Comparison of ENCODE assay signal across 31 mouse cellular contexts in genomic region chr3:6859866-6860180, GRCm38 (mm10).
DNase-seq lines count a peak whose midpoint lies in the region; ATAC-seq lines count a peak whose summit lies in the region.
"Had no signal": no experiment of that assay in that cellular context is flagged by ENCODE, and none has a peak within 500 bp of the region (broad histone marks: within the 10 kb centered on the region; RNA-seq: fewer than 3 reads in every experiment).

No protein-coding gene starts in this region.

- H3K4me1 ChIP-seq in forebrain, embryonic 12.5 days: no peaks in the 10 kb centered on the region
- H3K4me1 ChIP-seq in forebrain, embryonic 16.5 days (replicated peaks; ENCODE audit: control insufficient read depth, insufficient read depth, low read length): no peaks in the 10 kb centered on the region
- H3K4me1 ChIP-seq in hindbrain, embryonic 13.5 days (replicated peaks): 0 out of 2 replicates have a peak, but pooled peaks cover 3% of the 10 kb centered on the region
- no peaks in the 10 kb centered on the region for H3K4me1 ChIP-seq in hindbrain, embryonic 10.5 days (replicated peaks)
- no peaks in the 10 kb centered on the region; the same call in 1 of the 2 replicates for H3K4me1 ChIP-seq in hindbrain, embryonic 14.5 days (replicated peaks; ENCODE audit: control insufficient read depth, insufficient read depth, low read length)
- peaks cover 10% of the 10 kb centered on the region for H3K4me1 ChIP-seq in neural tube, embryonic 13.5 days (replicated peaks)
- H3K4me1 ChIP-seq: embryonic facial prominence, embryonic 13.5 days; forebrain, embryonic 10.5 days; limb, embryonic 10.5 days; limb, embryonic 15.5 days had no signal

- no peak overlapping the region for H3K27ac ChIP-seq in forebrain, embryonic 12.5 days
- no peak overlapping the region for H3K27ac ChIP-seq in forebrain, embryonic 16.5 days (ENCODE audit: low read length)
- no peak overlapping the region for H3K27ac ChIP-seq in hindbrain, embryonic 13.5 days
- no peak overlapping the region for H3K27ac ChIP-seq in hindbrain, embryonic 10.5 days
- no peak overlapping the region for H3K27ac ChIP-seq in hindbrain, embryonic 14.5 days
- H3K27ac ChIP-seq in neural tube, embryonic 13.5 days (replicated peaks): no peak overlapping the region
- H3K27ac ChIP-seq: embryonic facial prominence, embryonic 13.5 days; forebrain, embryonic 10.5 days; limb, embryonic 10.5 days; limb, embryonic 15.5 days; liver, embryonic 14.5 days; macrophage had no signal

- H3K27me3 ChIP-seq in forebrain, embryonic 12.5 days: no peaks in the 10 kb centered on the region
- no peaks in the 10 kb centered on the region for H3K27me3 ChIP-seq in forebrain, embryonic 16.5 days (replicated peaks; ENCODE audit: control insufficient read depth, insufficient read depth, low read length)
- no peaks in the 10 kb centered on the region for H3K27me3 ChIP-seq in hindbrain, embryonic 13.5 days
- H3K27me3 ChIP-seq in hindbrain, embryonic 10.5 days (ENCODE audit: insufficient read depth, poor library complexity, severe bottlenecking): no peaks in the 10 kb centered on the region
- H3K27me3 ChIP-seq in hindbrain, embryonic 14.5 days (ENCODE audit: control insufficient read depth, insufficient read depth, low read length): no peaks in the 10 kb centered on the region
- no peaks in the 10 kb centered on the region for H3K27me3 ChIP-seq in neural tube, embryonic 13.5 days
- H3K27me3 ChIP-seq: CH12.LX; embryonic facial prominence, embryonic 13.5 days; limb, embryonic 15.5 days had no signal

- no peak overlapping the region for H3K4me2 ChIP-seq in forebrain, embryonic 12.5 days
- no peak overlapping the region for H3K4me2 ChIP-seq in forebrain, embryonic 16.5 days (ENCODE audit: low read length)
- no peak overlapping the region for H3K4me2 ChIP-seq in hindbrain, embryonic 13.5 days
- H3K4me2 ChIP-seq in hindbrain, embryonic 14.5 days (replicated peaks): no peak overlapping the region
- H3K4me2 ChIP-seq in neural tube, embryonic 13.5 days: no peak overlapping the region
- H3K4me2 ChIP-seq: embryonic facial prominence, embryonic 13.5 days; heart, embryonic 11.5 days; limb, embryonic 15.5 days had no signal

- no peak for DNase-seq in hindbrain, embryonic 10.5 days (ENCODE audit: low spot score)
- no peak for DNase-seq in hindbrain, embryonic 14.5 days (ENCODE audit: low spot score)
- DNase-seq: adrenal gland, adult 2 months; adrenal gland, postnatal 36 days; cerebellum, adult 18-20 months; cerebellum, postnatal 10 days; gastrocnemius, postnatal 14 days; heart, adult 18-20 months; heart, postnatal 4 days; kidney, adult 11 months; kidney, postnatal 14 days; layer of hippocampus, adult 9-11 months; lung, adult 2 months; lung, postnatal 10 days; spleen, adult 18-20 months; thymus, postnatal 14 days had no signal

- H3K9me3 ChIP-seq in forebrain, embryonic 12.5 days: no peaks in the 10 kb centered on the region
- H3K9me3 ChIP-seq in forebrain, embryonic 16.5 days (ENCODE audit: control insufficient read depth, low read length): no peaks in the 10 kb centered on the region
- no peaks in the 10 kb centered on the region for H3K9me3 ChIP-seq in hindbrain, embryonic 13.5 days
- no peaks in the 10 kb centered on the region for H3K9me3 ChIP-seq in hindbrain, embryonic 10.5 days
- no peaks in the 10 kb centered on the region for H3K9me3 ChIP-seq in hindbrain, embryonic 14.5 days (ENCODE audit: control insufficient read depth, low read length)
- H3K9me3 ChIP-seq in neural tube, embryonic 13.5 days: no peaks in the 10 kb centered on the region
- H3K9me3 ChIP-seq: embryonic facial prominence, embryonic 13.5 days; forebrain, embryonic 10.5 days; limb, embryonic 10.5 days; limb, embryonic 15.5 days had no signal

- H3K4me3 ChIP-seq in forebrain, embryonic 12.5 days (replicated peaks): no peak overlapping the region
- H3K4me3 ChIP-seq in forebrain, embryonic 16.5 days (replicated peaks; ENCODE audit: low read length): no peak overlapping the region
- no peak overlapping the region for H3K4me3 ChIP-seq in hindbrain, embryonic 13.5 days
- H3K4me3 ChIP-seq in hindbrain, embryonic 10.5 days: no peak overlapping the region
- no peak overlapping the region for H3K4me3 ChIP-seq in hindbrain, embryonic 14.5 days (replicated peaks; ENCODE audit: low read length)
- H3K4me3 ChIP-seq in neural tube, embryonic 13.5 days: no peak overlapping the region
- H3K4me3 ChIP-seq: embryonic facial prominence, embryonic 13.5 days; forebrain, embryonic 10.5 days; limb, embryonic 10.5 days; limb, embryonic 15.5 days had no signal

- no peaks in the 10 kb centered on the region for H3K36me3 ChIP-seq in forebrain, embryonic 12.5 days (replicated peaks)
- no peaks in the 10 kb centered on the region for H3K36me3 ChIP-seq in forebrain, embryonic 16.5 days (ENCODE audit: control insufficient read depth, insufficient read depth)
- no peaks in the 10 kb centered on the region for H3K36me3 ChIP-seq in hindbrain, embryonic 13.5 days
- no peaks in the 10 kb centered on the region for H3K36me3 ChIP-seq in hindbrain, embryonic 10.5 days
- H3K36me3 ChIP-seq in hindbrain, embryonic 14.5 days (replicated peaks; ENCODE audit: control insufficient read depth, insufficient read depth): no peaks in the 10 kb centered on the region
- H3K36me3 ChIP-seq in neural tube, embryonic 13.5 days: no peaks in the 10 kb centered on the region
- H3K36me3 ChIP-seq: embryonic facial prominence, embryonic 13.5 days; forebrain, embryonic 10.5 days; limb, embryonic 10.5 days; limb, embryonic 15.5 days had no signal

- no peak overlapping the region for H3K9ac ChIP-seq in forebrain, embryonic 12.5 days
- no peak overlapping the region for H3K9ac ChIP-seq in forebrain, embryonic 16.5 days (replicated peaks; ENCODE audit: low read depth, low read length)
- H3K9ac ChIP-seq in hindbrain, embryonic 13.5 days: no peak overlapping the region
- H3K9ac ChIP-seq in hindbrain, embryonic 14.5 days: no peak overlapping the region
- H3K9ac ChIP-seq in neural tube, embryonic 13.5 days: no peak overlapping the region
- H3K9ac ChIP-seq: embryonic facial prominence, embryonic 13.5 days; limb, embryonic 15.5 days; liver, embryonic 14.5 days had no signal

- WGBS in forebrain, embryonic 12.5 days: 83% methylated on average over 2 of the region's 2 CpGs
- 78% methylated on average over 2 of the region's 2 CpGs for WGBS in forebrain, embryonic 16.5 days
- WGBS in hindbrain, embryonic 13.5 days: 59% methylated on average over 2 of the region's 2 CpGs
- 82% methylated on average over 2 of the region's 2 CpGs for WGBS in hindbrain, embryonic 10.5 days
- 69% methylated on average over 2 of the region's 2 CpGs for WGBS in hindbrain, embryonic 14.5 days
- WGBS in neural tube, embryonic 13.5 days: 60% methylated on average over 2 of the region's 2 CpGs

- ATAC-seq in forebrain, embryonic 12.5 days (ENCODE audit: low FRiP score): peak; percentile 53
- ATAC-seq in forebrain, embryonic 16.5 days: no peak
- ATAC-seq in hindbrain, embryonic 13.5 days (ENCODE audit: low FRiP score): peak; percentile 36
- ATAC-seq in hindbrain, embryonic 14.5 days (ENCODE audit: low FRiP score): 0 out of 2 replicates have a peak, but pooled peaks have one; percentile 17
- peak; percentile 25; the same call in 1 of the 2 replicates for ATAC-seq in neural tube, embryonic 13.5 days (ENCODE audit: low read depth)
- ATAC-seq in megakaryocyte, adult 5-6 weeks (ENCODE audit: poor library complexity, severe bottlenecking): no peak
- ATAC-seq: activated CD4-positive, CD25-positive, alpha-beta regulatory T cell, adult 4 months; inflammation-experienced regulatory T-cells, adult 6 months had no signal

Comparison
In these comparisons a context has a peak if more than half of its experiments do, and no peak if none do; other contexts are left out.
1. ATAC-seq: peak in forebrain, embryonic 12.5 days (single experiment), hindbrain, embryonic 13.5 days (single experiment), hindbrain, embryonic 14.5 days (single experiment) and neural tube, embryonic 13.5 days (single experiment); none in forebrain, embryonic 16.5 days (single experiment) and megakaryocyte, adult 5-6 weeks (single experiment).